Mouse (Mus musculus) MEL (cell line): ENCODE results near the gene Slc3a2. TPM values are rescaled to one million over a fixed set of nuclear protein-coding genes. Genes with fewer than 3 reads are reported as not detected.

Experiments used
- DNase-seq: peaks from one replicate; pipeline ENCODE4 v3.0.0; 2011; ENCODE audit warnings: low read depth, low spot score
- H3K27ac ChIP-seq: 2 replicates; pipeline ENCODE4 v1.5.1; 2012; ENCODE audit warnings: low read depth, mild to moderate bottlenecking, control low read depth, low read length, moderate library complexity; ENCODE audit not compliant: control insufficient read depth
- H3K27me3 ChIP-seq, 2 experiments: fragments of 150-350 bp in 1 of 2; sonication (generic) in 1 of 2; 2 replicates each; pipeline ENCODE4 v1.6.1; 2012; ENCODE audit warnings: low read length in 2 of 2, mild to moderate bottlenecking in 2 of 2, improper control_type of control experiment in 1 of 2, moderate library complexity in 1 of 2; ENCODE audit not compliant: insufficient read depth in 2 of 2, control insufficient read depth in 1 of 2
- H3K36me3 ChIP-seq, 2 experiments: 2 replicates each; pipeline ENCODE4 v1.6.1; 2012 to 2014; ENCODE audit warnings: low read length in 2 of 2, improper control_type of control experiment in 1 of 2, inconsistent platforms in 1 of 2, mild to moderate bottlenecking in 1 of 2; ENCODE audit not compliant: insufficient read depth in 2 of 2, control insufficient read depth in 1 of 2
- H3K4me1 ChIP-seq, 2 experiments: fragments of 150-350 bp in 1 of 2; sonication (generic) in 1 of 2; 2 replicates each; pipeline ENCODE4 v1.6.1; 2012; ENCODE audit warnings: low read length in 2 of 2, improper control_type of control experiment in 1 of 2, mild to moderate bottlenecking in 1 of 2; ENCODE audit not compliant: insufficient read depth in 2 of 2, control insufficient read depth in 1 of 2
- H3K4me3 ChIP-seq, 2 experiments: fragments of 150-350 bp in 1 of 2; sonication (generic) in 1 of 2; 2 replicates each; pipeline ENCODE4 v1.5.1; 2012; ENCODE audit warnings: low read depth in 2 of 2, low read length in 2 of 2, mild to moderate bottlenecking in 2 of 2, moderate library complexity in 2 of 2, control low read depth in 1 of 2, improper control_type of control experiment in 1 of 2; ENCODE audit not compliant: control insufficient read depth in 1 of 2, insufficient read depth in 1 of 2
- H3K79me2 ChIP-seq: 2 replicates; pipeline ENCODE4 v1.6.1; 2012; ENCODE audit warnings: mild to moderate bottlenecking, low read length, moderate library complexity; ENCODE audit not compliant: control insufficient read depth, poor library complexity, insufficient read depth
- H3K9ac ChIP-seq: 2 replicates; pipeline ENCODE4 v1.6.1; 2012; ENCODE audit warnings: low read depth, mild to moderate bottlenecking, control low read depth, low read length, moderate library complexity; ENCODE audit not compliant: control insufficient read depth, poor library complexity, severe bottlenecking
- H3K9me3 ChIP-seq: fragments of 150-350 bp; sonication (generic); replicated peaks from 2 replicates; pipeline ENCODE4 v1.6.1; 2012; ENCODE audit warnings: mild to moderate bottlenecking, low read length, improper control_type of control experiment, moderate library complexity; ENCODE audit not compliant: insufficient read depth
- CHD2 ChIP-seq: IDR thresholded peaks from 2 replicates; pipeline ENCODE4 v1.6.1; 2011; ENCODE audit warnings: low read length, improper control_type of control experiment
- E2F4 ChIP-seq: IDR thresholded peaks from 2 replicates; pipeline ENCODE4 v1.6.1; 2011; ENCODE audit warnings: low read depth, low read length, improper control_type of control experiment, borderline replicate concordance
- ELF1 ChIP-seq: IDR thresholded peaks from 2 replicates; pipeline ENCODE4 v1.6.1; 2014; ENCODE audit warnings: low read depth, mild to moderate bottlenecking, inconsistent platforms, low read length, improper control_type of control experiment, moderate library complexity
- EP300 ChIP-seq, 2 experiments: IDR thresholded peaks; 2 replicates each; pipeline ENCODE4 v1.6.1; 2011; ENCODE audit warnings: improper control_type of control experiment in 2 of 2, low read length in 2 of 2, low read depth in 1 of 2, mild to moderate bottlenecking in 1 of 2
- ETS1 ChIP-seq: IDR thresholded peaks from 2 replicates; pipeline ENCODE4 v1.6.1; 2012; ENCODE audit warnings: low read depth, mild to moderate bottlenecking, inconsistent platforms, low read length, improper control_type of control experiment, moderate library complexity
- GABPA ChIP-seq: IDR thresholded peaks from 2 replicates; pipeline ENCODE4 v1.6.1; 2012; ENCODE audit warnings: low read depth, mild to moderate bottlenecking, inconsistent platforms, low read length, improper control_type of control experiment, moderate library complexity
- GATA1 ChIP-seq: IDR thresholded peaks from 2 replicates; pipeline ENCODE4 v1.6.1; 2011; ENCODE audit warnings: low read depth, low read length, improper control_type of control experiment
- JUND ChIP-seq: IDR thresholded peaks from 2 replicates; pipeline ENCODE4 v1.6.1; 2011; ENCODE audit warnings: low read depth, mild to moderate bottlenecking, improper control_type of control experiment, low read length
- KAT2A ChIP-seq: conservative IDR thresholded peaks from 2 replicates; pipeline ENCODE4 v1.6.1; 2012; ENCODE audit warnings: low read depth, low read length, improper control_type of control experiment, inconsistent platforms
- MAX ChIP-seq: IDR thresholded peaks from 2 replicates; pipeline ENCODE4 v1.6.1; 2011; ENCODE audit warnings: low read length, improper control_type of control experiment
- MAZ ChIP-seq: IDR thresholded peaks from 2 replicates; pipeline ENCODE4 v1.6.1; 2012; ENCODE audit warnings: low read depth, mild to moderate bottlenecking, inconsistent platforms, low read length, improper control_type of control experiment
- MEF2A ChIP-seq: IDR thresholded peaks from 2 replicates; pipeline ENCODE4 v1.6.1; 2014; ENCODE audit warnings: low read depth, mild to moderate bottlenecking, inconsistent platforms, low read length, improper control_type of control experiment; ENCODE audit not compliant: poor library complexity, insufficient replicate concordance, severe bottlenecking; ENCODE audit errors: extremely low read depth
- MXI1 ChIP-seq: IDR thresholded peaks from 2 replicates; pipeline ENCODE4 v1.6.1; 2011; ENCODE audit warnings: mild to moderate bottlenecking, low read depth, low read length, improper control_type of control experiment
- MYC ChIP-seq: IDR thresholded peaks from 2 replicates; pipeline ENCODE4 v1.6.1; 2011; ENCODE audit warnings: low read depth, mild to moderate bottlenecking, low read length, improper control_type of control experiment, moderate library complexity
- NRF1 ChIP-seq: IDR thresholded peaks from 2 replicates; pipeline ENCODE4 v1.6.1; 2014; ENCODE audit warnings: low read depth, mild to moderate bottlenecking, inconsistent platforms, low read length, improper control_type of control experiment, moderate library complexity; ENCODE audit not compliant: poor library complexity, insufficient read depth, severe bottlenecking
- POLR2AphosphoS2 ChIP-seq: IDR thresholded peaks from 2 replicates; pipeline ENCODE4 v1.6.1; 2011; ENCODE audit warnings: low read length, improper control_type of control experiment
- POLR2AphosphoS5 ChIP-seq: IDR thresholded peaks from 2 replicates; pipeline ENCODE4 v1.6.1; 2012; ENCODE audit warnings: low read depth, borderline replicate concordance, mild to moderate bottlenecking, inconsistent platforms, low read length, moderate library complexity, mixed read lengths
- RAD21 ChIP-seq: IDR thresholded peaks from 2 replicates; pipeline ENCODE4 v1.6.1; 2011; ENCODE audit warnings: mild to moderate bottlenecking, low read depth, low read length, improper control_type of control experiment
- RCOR1 ChIP-seq: IDR thresholded peaks from 2 replicates; pipeline ENCODE4 v1.6.1; 2012; ENCODE audit warnings: low read depth, mild to moderate bottlenecking, inconsistent platforms, low read length, improper control_type of control experiment
- SIN3A ChIP-seq: IDR thresholded peaks from 2 replicates; pipeline ENCODE4 v1.6.1; 2012; ENCODE audit warnings: low read length, improper control_type of control experiment, inconsistent platforms
- TAL1 ChIP-seq: IDR thresholded peaks from 2 replicates; pipeline ENCODE4 v1.6.1; 2012; ENCODE audit warnings: mild to moderate bottlenecking, inconsistent platforms, low read length, moderate library complexity, mixed read lengths
- TBP ChIP-seq: IDR thresholded peaks from 2 replicates; pipeline ENCODE4 v1.8.0; 2011; ENCODE audit warnings: low read depth, low read length, improper control_type of control experiment
- UBTF ChIP-seq: IDR thresholded peaks from 2 replicates; pipeline ENCODE4 v1.6.1; 2012; ENCODE audit warnings: low read depth, mild to moderate bottlenecking, inconsistent platforms, low read length, improper control_type of control experiment, moderate library complexity, borderline replicate concordance; ENCODE audit not compliant: insufficient read depth
- USF1 ChIP-seq: IDR thresholded peaks from 2 replicates; pipeline ENCODE4 v1.6.1; 2014; ENCODE audit warnings: low read depth, mild to moderate bottlenecking, inconsistent platforms, low read length, improper control_type of control experiment, moderate library complexity
- USF2 ChIP-seq, 2 experiments: IDR thresholded peaks; 2 replicates each; pipeline ENCODE4 v1.6.1; 2011 to 2012; ENCODE audit warnings: improper control_type of control experiment in 2 of 2, low read length in 2 of 2, borderline replicate concordance in 1 of 2, inconsistent platforms in 1 of 2, low read depth in 1 of 2, mild to moderate bottlenecking in 1 of 2; ENCODE audit not compliant: insufficient read depth in 1 of 2
- ZMIZ1 ChIP-seq: IDR thresholded peaks from 2 replicates; pipeline ENCODE4 v1.6.1; 2012; ENCODE audit warnings: low read depth, mild to moderate bottlenecking, inconsistent platforms, low read length, improper control_type of control experiment, moderate library complexity
- polyA plus RNA-seq, 2 experiments: library from polyadenylated mRNA; stranded (reverse) in 1 of 2; unstranded in 1 of 2; fragments of >175 nt in 1 of 2; fragments of >200 nt in 1 of 2; gene quantifications; 2 replicates each; pipeline versions ENCODE4 v1.2.1 to v1.2.4; 2012; ENCODE audit warnings: low replicate concordance in 2 of 2, low read depth in 1 of 2; ENCODE audit not compliant: insufficient read length in 2 of 2, insufficient read depth in 1 of 2, missing spikeins in 1 of 2
- total RNA-seq: library from RNA; depleted of rRNA; stranded (reverse); fragments of 300-350 nt; gene quantifications from 2 replicates; pipeline ENCODE4 v1.2.3, GENCODE M21; 2012

Slc3a2 gene
- total and polyA plus RNA-seq, 3 experiments, result 164 to 670 (median 428) TPM

DNA sequence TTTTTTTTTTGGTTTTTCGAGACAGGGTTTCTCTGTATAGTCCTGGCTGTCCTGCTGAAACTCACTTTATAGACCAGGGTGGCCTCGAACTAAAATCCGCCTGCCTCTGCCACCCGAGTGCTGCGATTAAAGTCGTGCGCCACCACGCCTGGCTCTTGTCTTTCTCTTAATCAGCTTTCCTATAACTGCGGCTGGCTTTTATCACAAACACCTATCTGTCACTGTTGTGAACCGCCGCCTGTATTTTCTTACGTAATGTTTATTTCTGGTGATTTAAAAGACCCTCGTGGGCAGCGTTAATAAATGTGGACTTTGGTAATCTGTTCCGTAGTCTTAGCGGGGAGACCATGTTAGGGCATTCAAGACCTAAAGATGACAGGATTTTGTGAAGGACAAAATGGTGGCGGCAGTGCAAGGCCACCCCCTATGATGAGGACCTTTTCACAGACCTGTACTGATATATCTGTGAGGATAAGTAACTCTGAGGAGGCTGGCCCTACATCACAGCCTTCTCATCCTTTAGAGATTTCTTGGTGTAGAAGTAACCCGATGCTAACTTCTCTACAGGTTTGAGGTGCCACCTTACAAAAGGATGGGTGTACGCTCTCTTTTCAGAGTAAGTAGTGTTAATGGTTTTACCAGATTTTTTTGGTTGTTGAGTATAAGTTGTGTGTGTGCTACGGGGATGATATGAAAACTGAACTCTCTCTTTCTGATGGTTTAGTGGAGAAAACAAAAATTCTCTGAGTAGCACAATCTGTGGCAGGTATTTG is 591 bp upstream of the Slc3a2 start (continued):
- TF ChIP-seq CHD2 (no peak), GATA1 (no peak), TAL1 (no peak), MXI1 (no peak; the same call in 1 of the 2 replicates), ELF1 (no peak), SIN3A (peak; percentile 67), USF1 (no peak), POLR2AphosphoS2 (peak; percentile 96)
- TF ChIP-seq, all 39 proteins: peak for 7

DNA sequence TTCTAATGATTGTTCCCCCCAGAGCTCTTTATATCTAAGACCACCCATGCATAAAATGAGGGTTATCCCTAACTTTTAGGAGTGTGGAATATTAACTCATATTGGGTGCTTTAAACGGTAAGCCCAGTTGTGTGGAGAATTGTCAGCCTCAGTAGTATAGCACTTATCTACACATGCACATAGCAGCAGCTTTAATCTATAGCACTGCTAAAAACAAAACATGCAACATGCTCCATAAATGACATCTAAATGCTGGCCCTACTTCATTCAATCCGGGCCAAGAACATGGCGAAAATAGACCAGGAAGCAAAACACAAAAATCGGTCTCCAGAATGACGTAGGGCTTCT is 636 bp downstream of the Slc3a2 start:
- no peak for DNase-seq
- Histone ChIP-seq H3K27me3 (no peaks in the 10 kb centered on the region), H3K4me1 (peaks cover 0 to 7% of the 10 kb centered on the region in 2 experiments; a peak in 1 of 4 replicates), H3K79me2 (peaks cover 36% of the 10 kb centered on the region), H3K27ac (peak overlapping the region; percentile 94), H3K9me3 (no peaks in the 10 kb centered on the region), H3K4me3 (peak overlapping the region; percentile 51 to 83), H3K36me3 (peaks cover 12 to 22% of the 10 kb centered on the region in 2 experiments), H3K9ac (peak overlapping the region; percentile 89)
- TF ChIP-seq MXI1 (peak; percentile 91), TAL1 (peak; percentile 17; the same call in 1 of the 2 replicates), ETS1 (0 out of 2 replicates have a peak, but pooled peaks have one; percentile 25), SIN3A (peak; percentile 88), GABPA (no peak), MYC (peak; percentile 74; the same call in 1 of the 2 replicates), ELF1 (no peak), MAX (peak; percentile 49; the same call in 1 of the 2 replicates)

DNA sequence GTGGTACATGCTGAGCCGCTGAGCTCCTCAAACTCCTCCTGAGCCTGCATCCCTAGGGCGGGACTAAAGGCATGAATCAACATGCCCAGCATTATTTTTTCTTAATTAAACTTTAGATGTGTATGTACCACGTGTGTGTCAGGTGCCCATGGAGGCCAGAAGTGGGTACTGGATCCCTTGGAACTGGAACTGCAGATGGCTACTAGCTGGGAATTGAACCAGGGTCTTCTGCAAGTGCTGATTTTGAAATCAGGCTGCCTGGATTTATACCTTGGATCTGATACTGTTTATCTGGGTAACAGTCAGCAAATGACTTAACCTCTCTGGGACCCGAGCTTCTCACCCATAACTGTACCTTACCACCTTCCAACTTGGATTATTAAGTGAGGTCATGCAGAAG is 1.1 kb downstream of the Slc3a2 start:
- Histone ChIP-seq H3K27ac (peak overlapping the region; percentile 94), H3K36me3 (peaks cover 15 to 22% of the 10 kb centered on the region in 2 experiments), H3K9ac (peak overlapping the region; percentile 89), H3K27me3 (no peaks in the 10 kb centered on the region), H3K79me2 (peaks cover 36% of the 10 kb centered on the region), H3K9me3 (no peaks in the 10 kb centered on the region), H3K4me3 (peak overlapping the region; percentile 51 to 60), H3K4me1 (peaks cover 0 to 9% of the 10 kb centered on the region in 2 experiments; a peak in 1 of 4 replicates)
- DNase-seq, result peak; percentile 54
- TF ChIP-seq MXI1, result no peak
- TF ChIP-seq POLR2AphosphoS5, result no peak
- no peak for TF ChIP-seq ELF1
- TF ChIP-seq MAZ, result no peak
- no peak for TF ChIP-seq ETS1
- TF ChIP-seq MYC, result peak; percentile 16; the same call in 1 of the 2 replicates
- no peak for TF ChIP-seq KAT2A
- TF ChIP-seq MEF2A, result no peak
- no peak for TF ChIP-seq ZMIZ1
- TF ChIP-seq UBTF, result no peak
- TF ChIP-seq USF2 (IDR thresholded peaks at IDR 0.05; ENCODE audit: borderline replicate concordance in 1 of 2, insufficient read depth in 1 of 2, low read depth in 1 of 2, low read length in 2 of 2), result no peak
- TF ChIP-seq TBP, result no peak
- TF ChIP-seq RAD21, result no peak
- no peak for TF ChIP-seq E2F4
- TF ChIP-seq EP300 (IDR thresholded peaks at IDR 0.05; ENCODE audit: low read depth in 1 of 2, low read length in 2 of 2), result no peak
- TF ChIP-seq NRF1, result no peak
- TF ChIP-seq RCOR1, result peak; percentile 84
- TF ChIP-seq JUND, result no peak
